Mouse (Mus musculus) testis, postnatal 10 days (tissue): Measurements from ENCODE around the gene Olfr659.

Experiments
- DNase-seq: peaks from one replicate; pipeline ENCODE4 v3.0.0; 2021; ENCODE audit warnings: low spot score

Olfr659 gene

GRCm38 (mm10) chr7:104666453-104666852 lies at the start of gene Olfr659:
TSS of gene Olfr659 (plus strand) at chr7:104666753.
- DNase-seq, result no peak

GRCm38 (mm10) chr7:104624494-104624893 lies 42.1 kb upstream of the Olfr659 start, which contains the start of gene Olfr657:
TSS of gene Olfr657 (plus strand) at chr7:104624794.
- no peak for DNase-seq

GRCm38 (mm10) chr7:104646841-104647482 lies 19.6 kb upstream of the Olfr659 start, which contains the start of gene Olfr658:
TSS of gene Olfr658 (minus strand) at chr7:104647305.
- DNase-seq, result peak; percentile 60

- DNase-seq, result no peak
These were observed 19.6 kb downstream of the Olfr659 start, which contains the start of gene Olfr661 for GRCm38 (mm10) chr7:104686201-104686600. TSS of gene Olfr661 (plus strand) at chr7:104686501.
